Mouse (Mus musculus): Measurements from ENCODE around the gene Mmp14.

The Mmp14 gene

DNA sequence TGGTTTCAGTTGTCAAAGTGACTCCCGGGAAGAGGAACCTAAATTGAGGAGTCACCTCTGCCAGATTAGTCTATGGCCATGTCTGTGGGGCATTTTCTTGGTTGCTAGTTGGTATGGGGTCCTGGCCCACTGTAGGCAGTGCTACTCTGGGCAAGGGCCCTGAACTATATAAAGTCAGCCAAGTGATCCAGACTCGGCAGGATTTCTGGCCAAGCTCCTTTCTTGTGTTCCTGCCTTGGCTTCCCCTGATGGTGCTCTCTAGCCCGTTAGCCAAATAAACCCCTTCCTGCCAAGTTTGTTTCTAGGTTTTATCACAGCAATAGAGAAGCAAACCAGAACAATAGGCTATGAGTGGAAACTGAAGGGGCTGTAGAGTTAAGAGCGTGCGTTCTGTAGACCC lies 43.3 kb downstream of the Mmp14 start:
- no peak for DNase-seq (ENCODE audit: inconsistent ontology term)

DNA sequence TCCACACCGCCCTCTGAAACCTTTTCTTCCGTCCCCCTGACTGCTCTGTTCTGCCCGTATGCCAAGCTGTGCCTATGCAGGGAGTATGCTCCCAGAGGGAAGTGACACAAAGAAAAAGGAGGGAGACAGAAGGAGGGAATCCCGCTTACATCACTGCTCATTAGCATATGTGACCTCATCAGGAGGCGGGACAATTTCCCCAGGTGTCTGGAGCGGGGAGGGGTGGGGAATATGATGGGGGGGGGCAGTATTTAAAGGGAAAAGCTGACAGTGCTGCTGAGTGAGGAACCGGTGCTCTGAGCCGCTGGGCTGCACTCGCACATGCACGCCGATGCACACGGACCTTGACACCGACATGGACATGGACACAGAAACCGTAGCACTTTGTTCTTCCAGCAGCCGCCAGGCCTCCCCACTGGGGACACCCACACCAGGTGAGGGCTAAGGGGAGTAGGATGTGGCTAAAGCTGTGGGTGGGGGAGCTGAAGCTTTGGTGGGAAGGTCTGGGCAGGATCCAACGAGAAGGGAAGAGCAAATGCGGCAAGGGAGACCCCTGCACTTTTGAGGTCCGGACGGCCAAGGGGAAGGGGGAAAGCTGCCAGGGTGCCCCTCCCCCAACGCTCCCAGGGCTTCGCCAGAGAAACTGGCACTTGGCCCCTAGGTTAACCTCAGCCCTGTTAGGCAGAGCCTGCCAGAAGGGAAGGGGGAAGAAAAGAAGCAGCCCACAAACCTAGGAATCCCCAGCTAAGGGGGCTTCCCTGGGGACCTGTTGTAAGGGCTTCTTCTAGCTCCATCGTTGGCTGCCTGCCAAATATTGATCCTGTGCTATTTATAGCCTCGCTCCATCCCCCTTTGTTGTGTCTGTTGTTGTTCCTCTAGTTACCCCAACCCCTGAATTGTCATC lies 44.8 kb downstream of the Mmp14 start, which contains the start of gene Rem2:
Gene Rem2, plus strand, starts transcription at position 160 of the 904 bp plus-strand sequence.
- DNase-seq (ENCODE audit: inconsistent ontology term), result peak; percentile 68

DNA sequence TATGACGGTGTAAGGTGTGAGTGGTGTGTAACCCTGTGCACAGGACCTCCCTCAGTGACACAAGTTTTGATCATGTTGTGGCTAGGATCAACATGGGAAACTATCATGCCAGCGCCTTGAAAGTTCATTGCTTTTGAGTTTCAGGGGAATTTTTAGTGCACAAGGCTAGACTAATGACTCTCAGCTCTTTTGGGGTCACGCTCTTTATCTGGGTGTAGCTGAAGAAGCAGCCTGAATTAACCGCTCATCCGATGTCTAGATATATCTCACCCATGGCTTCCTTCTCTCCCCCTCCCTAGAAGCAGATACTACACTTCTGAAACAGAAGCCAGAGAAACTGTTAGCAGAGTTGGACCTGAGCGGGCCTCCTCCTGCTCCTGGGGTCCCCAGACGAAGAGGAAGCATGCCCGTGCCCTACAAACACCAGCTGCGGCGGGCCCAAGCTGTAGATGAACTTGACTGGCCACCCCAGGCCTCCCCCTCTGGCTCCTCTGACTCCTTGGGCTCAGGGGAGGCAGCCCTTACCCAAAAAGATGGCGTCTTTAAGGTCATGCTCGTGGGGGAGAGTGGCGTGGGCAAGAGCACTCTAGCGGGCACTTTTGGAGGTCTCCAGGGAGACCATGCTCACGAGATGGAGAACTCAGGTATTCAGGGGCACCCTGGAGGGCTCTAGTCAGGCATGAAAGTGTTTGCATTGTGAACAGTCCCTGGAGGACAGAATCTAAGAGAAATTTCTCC lies 45.9 kb downstream of the Mmp14 start:
- DNase-seq (ENCODE audit: inconsistent ontology term), result no peak

DNA sequence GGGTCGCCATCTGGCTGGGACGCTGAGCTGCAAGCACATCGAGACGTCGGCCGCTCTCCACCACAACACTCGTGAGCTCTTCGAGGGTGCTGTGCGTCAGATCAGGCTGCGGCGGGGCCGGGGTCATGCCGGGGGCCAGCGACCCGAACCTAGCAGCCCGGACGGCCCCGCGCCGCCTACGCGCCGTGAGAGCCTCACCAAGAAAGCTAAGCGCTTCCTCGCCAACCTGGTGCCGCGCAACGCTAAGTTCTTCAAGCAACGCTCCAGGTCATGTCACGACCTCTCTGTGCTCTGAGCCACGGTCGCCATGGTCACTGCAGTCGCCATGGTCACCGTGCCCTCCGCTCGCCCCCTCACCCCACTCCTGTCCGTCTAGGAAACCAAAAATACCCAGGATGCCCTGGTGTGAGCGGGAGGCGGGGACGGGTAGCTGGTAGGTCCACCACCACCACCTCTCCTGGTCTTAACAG lies 48.1 kb downstream of the Mmp14 start:
- DNase-seq (ENCODE audit: inconsistent ontology term), result peak; percentile 26

DNA sequence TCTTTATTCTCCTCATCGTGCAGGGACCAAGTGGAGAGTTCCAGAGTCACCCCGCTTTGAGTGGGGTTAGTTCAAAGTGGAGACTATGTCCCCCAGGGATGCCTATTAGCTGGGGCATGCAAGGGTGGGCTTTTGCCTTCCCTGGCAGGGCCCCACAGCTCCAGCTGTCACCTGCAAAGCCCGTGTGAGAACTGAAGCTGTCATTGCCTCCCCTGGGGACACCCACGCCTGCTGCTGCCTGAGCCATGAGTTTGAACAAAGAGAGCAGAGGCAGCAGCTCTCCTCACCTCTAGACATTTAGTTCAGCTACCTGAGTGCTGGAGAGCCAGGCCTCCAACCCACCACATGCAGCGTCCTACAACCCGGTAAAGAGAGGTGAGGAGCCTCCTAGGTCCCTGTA lies 49.3 kb downstream of the Mmp14 start:
- no peak for DNase-seq (ENCODE audit: inconsistent ontology term)

DNA sequence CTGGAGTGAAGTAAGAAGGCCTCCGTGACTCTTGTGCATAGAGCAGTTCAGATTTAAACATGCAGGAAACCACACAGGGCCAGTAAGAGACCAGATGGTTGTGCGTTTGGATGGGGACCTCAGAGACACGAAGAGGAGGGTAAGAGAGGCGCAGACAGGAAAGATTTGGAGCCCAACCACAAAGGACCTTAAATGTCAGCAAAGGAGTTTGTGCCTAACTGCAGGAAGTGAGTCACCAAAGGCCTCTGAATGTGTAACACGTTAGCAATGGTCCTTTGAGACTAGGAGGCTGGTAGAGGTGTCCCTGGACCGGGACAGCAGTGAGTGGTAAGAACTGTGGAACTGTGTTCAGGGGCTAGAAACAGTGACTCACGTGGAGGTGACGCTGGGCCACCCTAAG lies 50.0 kb downstream of the Mmp14 start:
- peak; percentile 26 for DNase-seq (ENCODE audit: inconsistent ontology term)

DNA sequence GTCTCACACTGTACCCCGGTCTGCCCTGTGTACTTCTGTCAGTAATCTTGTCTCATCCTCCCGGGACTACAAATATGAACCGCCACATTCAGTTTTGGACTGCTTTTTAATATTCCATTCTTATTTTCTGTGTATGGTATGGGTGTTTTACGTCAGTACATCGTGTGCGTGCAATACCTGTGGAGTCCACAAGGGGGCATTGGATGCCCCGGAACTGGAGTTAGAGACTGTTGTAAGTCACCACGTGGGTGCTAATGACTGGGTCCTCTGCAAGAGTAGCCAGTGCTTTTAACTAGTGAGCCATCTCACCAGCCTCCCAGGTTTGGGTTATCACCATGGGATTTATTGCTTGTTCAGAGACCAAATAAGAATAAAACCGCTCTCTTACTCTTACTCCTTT lies 51.1 kb downstream of the Mmp14 start:
- no peak for DNase-seq (ENCODE audit: inconsistent ontology term)

DNA sequence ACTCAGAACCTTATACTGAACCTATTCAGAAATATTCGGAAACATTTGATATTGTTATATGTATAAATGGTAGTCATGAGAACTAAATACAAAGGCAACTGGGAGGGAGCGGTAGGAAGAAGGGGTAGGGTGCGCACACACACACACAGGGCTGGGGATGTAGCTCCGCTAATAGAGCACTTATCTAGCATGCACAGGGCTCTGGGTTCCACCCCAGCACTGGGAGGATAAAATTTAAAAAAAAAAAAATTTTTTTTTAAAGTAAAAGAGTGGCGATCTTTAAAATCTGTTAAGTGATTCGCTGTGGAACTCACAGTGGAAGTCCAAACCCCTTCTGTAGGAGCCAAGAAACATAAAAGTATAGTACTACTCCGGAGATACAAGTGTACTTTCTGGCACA lies 54.5 kb downstream of the Mmp14 start:
- no peak for DNase-seq (ENCODE audit: inconsistent ontology term)

DNA sequence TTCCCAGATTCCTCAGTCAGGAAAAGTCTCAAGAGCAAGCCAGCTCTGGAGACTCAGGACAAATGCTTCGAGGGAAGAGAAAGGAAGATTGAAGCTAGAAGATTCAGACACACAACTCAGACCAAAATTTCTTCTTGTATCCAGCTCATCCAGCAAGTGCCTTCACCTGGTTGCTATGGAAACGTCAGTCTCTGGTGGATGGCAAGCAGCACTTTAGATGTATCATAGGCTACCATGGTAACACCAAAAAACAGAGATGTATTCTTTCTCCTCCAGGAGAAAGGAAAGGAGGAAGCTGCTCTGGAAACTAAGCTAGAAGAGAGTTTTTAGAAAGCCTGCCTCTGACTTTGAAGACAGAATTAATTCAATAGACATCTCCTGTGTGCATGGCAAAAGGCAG lies 56.3 kb downstream of the Mmp14 start:
- no peak for DNase-seq (ENCODE audit: inconsistent ontology term)

DNA sequence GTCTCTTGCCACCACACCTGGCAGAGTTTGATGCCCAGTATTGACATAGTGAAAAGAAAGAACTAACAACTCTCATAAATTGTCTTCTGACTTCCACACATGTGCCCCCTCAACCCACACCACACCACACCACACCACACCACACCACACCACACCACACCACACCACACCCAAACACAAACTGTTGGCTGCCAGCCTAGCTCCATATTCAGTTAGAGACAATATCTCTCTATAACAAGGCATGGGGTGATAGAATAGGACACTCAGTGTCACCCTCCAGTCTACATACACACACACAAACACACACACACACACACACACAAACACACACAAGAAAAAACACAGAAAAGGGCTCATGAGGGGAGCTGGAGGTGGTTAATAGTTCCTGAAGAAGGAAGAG lies 56.9 kb downstream of the Mmp14 start:
- no peak for DNase-seq (ENCODE audit: inconsistent ontology term)

DNA sequence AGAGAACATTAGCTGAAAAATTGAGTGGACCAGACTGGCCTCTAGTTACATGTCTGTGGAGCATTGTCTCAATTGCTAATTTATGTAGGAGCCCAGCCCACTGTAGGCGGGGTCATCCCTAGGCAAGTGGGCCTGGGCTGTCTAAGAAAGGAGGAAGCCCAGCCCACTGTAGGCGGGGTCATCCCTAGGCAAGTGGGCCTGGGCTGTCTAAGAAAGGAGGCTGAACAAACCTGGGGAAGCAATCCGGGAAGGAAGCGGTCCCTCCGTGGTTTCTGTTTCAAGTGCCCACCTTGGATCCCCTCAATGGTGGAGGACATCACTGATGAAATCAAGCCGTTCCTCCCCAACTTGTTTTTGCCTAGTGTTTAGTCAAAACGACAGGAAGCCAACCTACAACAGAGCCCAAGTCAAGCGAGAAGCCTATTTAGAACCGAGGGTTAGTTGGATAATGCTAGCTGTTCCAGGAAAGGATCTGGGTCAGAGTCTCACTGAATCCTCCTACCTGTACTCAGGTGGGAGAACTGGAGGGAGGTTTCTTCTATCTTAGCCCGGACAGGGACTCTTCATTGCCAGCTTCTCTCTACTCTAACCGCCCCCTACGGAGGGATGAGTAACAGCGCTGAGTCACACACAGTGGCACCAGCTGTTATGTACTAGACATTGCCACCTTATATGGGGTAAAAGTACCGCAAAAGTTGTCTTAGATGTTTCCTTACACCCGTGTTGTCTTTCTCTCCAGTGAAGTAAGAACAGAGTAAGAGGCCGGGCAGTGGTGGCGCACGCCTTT lies 61.1 kb downstream of the Mmp14 start:
- no peak for DNase-seq (ENCODE audit: inconsistent ontology term)

DNA sequence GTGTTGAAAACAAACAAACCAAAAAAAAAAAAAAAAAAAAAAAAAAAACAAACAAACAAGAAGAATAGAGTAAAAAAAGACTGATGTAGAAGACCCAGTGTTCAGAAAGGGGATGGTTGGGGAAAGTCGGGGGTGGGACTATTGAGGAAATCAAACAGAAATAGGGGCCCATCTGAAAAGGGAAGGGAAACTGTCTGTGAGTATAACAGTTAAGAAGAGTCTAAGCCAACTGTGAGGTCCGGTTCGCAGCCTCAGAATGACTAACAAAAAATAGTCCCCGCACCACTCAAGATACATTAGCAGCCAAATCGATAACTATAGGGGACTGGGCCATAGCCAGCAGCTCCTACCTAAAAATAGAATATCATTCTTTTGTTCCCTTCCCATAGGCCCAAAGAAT lies 61.8 kb downstream of the Mmp14 start:
- DNase-seq (ENCODE audit: inconsistent ontology term), result no peak

DNA sequence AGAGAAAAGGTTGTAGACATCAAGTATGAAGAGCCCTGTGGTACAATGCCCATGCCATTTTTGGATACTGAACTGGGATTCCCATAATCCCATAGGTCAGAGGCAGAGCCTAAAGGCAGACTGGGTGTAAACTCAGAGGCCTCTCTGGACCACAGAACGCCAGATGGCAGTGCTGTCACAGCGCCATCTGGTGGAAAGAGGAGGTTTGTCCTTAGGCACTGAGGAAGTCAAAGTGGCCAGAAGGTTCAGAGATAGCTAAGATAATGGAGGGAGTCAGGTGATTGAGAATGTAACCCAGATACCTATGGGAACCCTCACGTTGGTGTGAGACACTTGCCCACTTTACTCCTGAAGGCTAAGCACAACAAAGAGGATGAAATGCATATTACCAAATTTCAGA lies 62.8 kb downstream of the Mmp14 start:
- peak; percentile 17 for DNase-seq (ENCODE audit: inconsistent ontology term)

Measured in Muller cell, postnatal 12 days (primary cell).